Mouse (Mus musculus) urinary bladder, adult 2 months (tissue): ENCODE measurements around the gene Psmd3. TPM values are rescaled to one million over a fixed set of nuclear protein-coding genes. Genes with fewer than 3 reads are reported as not detected.
"Not testable (repeated sequence)": the region's sequence is repeated elsewhere in the genome, so short reads cannot be mapped to it uniquely, and the experiment has no call there.

Experiments
- DNase-seq: peaks from one replicate; pipeline ENCODE4 v3.0.0; 2022; ENCODE audit warnings: low spot score
- polyA plus RNA-seq: library from polyadenylated mRNA; depleted of rRNA; stranded (reverse); fragments of >200 nt; gene quantifications from 2 replicates; pipeline ENCODE4 v1.2.3, GENCODE M21; 2012; rRNA removed

Gene Psmd3
- 108 and 115 TPM in 2 replicates for polyA plus RNA-seq

GRCm38 (mm10) chr11:98681786-98682745, at the start of gene Psmd3:
Psmd3 (plus strand) TSS chr11:98682554.
- peak; percentile 92 for DNase-seq

GRCm38 (mm10) chr11:98635312-98635970, 46.9 kb upstream of the Psmd3 start:
- DNase-seq = not testable (repeated sequence)

GRCm38 (mm10) chr11:98637501-98637900, 44.9 kb upstream of the Psmd3 start:
- DNase-seq = no peak

GRCm38 (mm10) chr11:98640091-98640490, 42.3 kb upstream of the Psmd3 start:
- no peak for DNase-seq

- no peak for DNase-seq
These were observed 37.6 kb upstream of the Psmd3 start for GRCm38 (mm10) chr11:98644757-98645156.

GRCm38 (mm10) chr11:98645946-98646345, 36.4 kb upstream of the Psmd3 start:
- DNase-seq = no peak

GRCm38 (mm10) chr11:98646459-98646858, 35.9 kb upstream of the Psmd3 start, which contains the start of gene Gsdma2:
Gsdma2 (plus strand) TSS chr11:98646759.
- no peak for DNase-seq

- DNase-seq = not testable (repeated sequence)
These were observed 27.3 kb upstream of the Psmd3 start for GRCm38 (mm10) chr11:98655076-98655475.

GRCm38 (mm10) chr11:98660517-98660916, 21.8 kb upstream of the Psmd3 start:
- DNase-seq = no peak

- no peak for DNase-seq
These were observed 18.3 kb upstream of the Psmd3 start, which contains the start of gene Gsdma for GRCm38 (mm10) chr11:98664091-98664490. Gsdma (plus strand) TSS chr11:98664351.

- no peak for DNase-seq
These were observed 13.4 kb upstream of the Psmd3 start for GRCm38 (mm10) chr11:98668984-98669383.

- DNase-seq = no peak
These were observed 11.0 kb upstream of the Psmd3 start for GRCm38 (mm10) chr11:98671284-98671815.

- no peak for DNase-seq
These were observed 10.5 kb upstream of the Psmd3 start for GRCm38 (mm10) chr11:98671857-98672256.

- DNase-seq = no peak
These were observed 9.9 kb upstream of the Psmd3 start for GRCm38 (mm10) chr11:98672482-98672881.

GRCm38 (mm10) chr11:98673136-98673535, 9.2 kb upstream of the Psmd3 start:
- not testable (repeated sequence) for DNase-seq

- DNase-seq = no peak
These were observed 6.5 kb upstream of the Psmd3 start for GRCm38 (mm10) chr11:98675829-98676363.

- DNase-seq = no peak
These were observed 2.3 kb upstream of the Psmd3 start for GRCm38 (mm10) chr11:98680023-98680422.

- not testable (repeated sequence) for DNase-seq
These were observed 1.8 kb upstream of the Psmd3 start for GRCm38 (mm10) chr11:98680595-98680994.

- no peak for DNase-seq
These were observed 1.2 kb upstream of the Psmd3 start for GRCm38 (mm10) chr11:98681186-98681585.

- DNase-seq = no peak
These were observed 457 bp downstream of the Psmd3 start for GRCm38 (mm10) chr11:98682811-98683210.

- DNase-seq = no peak
These were observed 3.3 kb downstream of the Psmd3 start for GRCm38 (mm10) chr11:98685642-98686041.

- no peak for DNase-seq
These were observed 4.6 kb downstream of the Psmd3 start for GRCm38 (mm10) chr11:98686976-98687375.
